20 mouse cellular contexts compared by ENCODE assay signal in genomic region chrX:75035162-75035561, GRCm38 (mm10). TPM values are rescaled to one million over a fixed set of nuclear protein-coding genes. Genes with fewer than 3 reads are reported as not detected.
DNase-seq lines count a peak whose midpoint lies in the region; ATAC-seq and TF ChIP-seq lines count a peak whose summit lies in the region.
"Had no signal": no experiment of that assay in that cellular context is flagged by ENCODE, and none has a peak within 500 bp of the region (broad histone marks: within the 10 kb centered on the region; RNA-seq: fewer than 3 reads in every experiment).

No protein-coding gene starts in this region.

- H3K9me3 ChIP-seq in hindbrain, postnatal 0 days (ENCODE audit: low read length), result no peaks in the 10 kb centered on the region
- H3K9me3 ChIP-seq in heart, embryonic 12.5 days (replicated peaks), result no peaks in the 10 kb centered on the region
- H3K9me3 ChIP-seq in forebrain, postnatal 0 days (ENCODE audit: low read length), result no peaks in the 10 kb centered on the region
- H3K9me3 ChIP-seq: embryonic facial prominence, embryonic 10.5 days; G1E; hindbrain, embryonic 15.5 days had no signal

- peaks cover 23% of the 10 kb centered on the region; the same call in 1 of the 2 replicates for H3K79me2 ChIP-seq in macrophage (ENCODE audit: inconsistent target)

- TF ChIP-seq CTCF in hindbrain, postnatal 0 days (IDR thresholded peaks at IDR 0.05; ENCODE audit: low read depth), result no peak
- no peak for TF ChIP-seq CTCF in forebrain, postnatal 0 days (IDR thresholded peaks at IDR 0.05; ENCODE audit: low read depth)

- no peaks in the 10 kb centered on the region for H3K27me3 ChIP-seq in hindbrain, postnatal 0 days (ENCODE audit: insufficient read depth, low read length)
- no peaks in the 10 kb centered on the region for H3K27me3 ChIP-seq in heart, embryonic 12.5 days (replicated peaks)
- no peaks in the 10 kb centered on the region for H3K27me3 ChIP-seq in forebrain, postnatal 0 days (ENCODE audit: insufficient read depth, low read length)
- H3K27me3 ChIP-seq: hindbrain, embryonic 15.5 days had no signal

- WGBS in macrophage (ENCODE audit: missing documents), result 48% methylated on average over 2 of the region's 2 CpGs
- 89% methylated on average over 2 of the region's 2 CpGs for WGBS in hindbrain, postnatal 0 days
- 85% methylated on average over 2 of the region's 2 CpGs for WGBS in heart, embryonic 12.5 days
- WGBS in forebrain, postnatal 0 days, result 98% methylated on average over 2 of the region's 2 CpGs

- H3K4me3 ChIP-seq in macrophage (ENCODE audit: inconsistent target), result no peak overlapping the region
- no peak overlapping the region for H3K4me3 ChIP-seq in hindbrain, postnatal 0 days (ENCODE audit: low read length)
- no peak overlapping the region for H3K4me3 ChIP-seq in heart, embryonic 12.5 days
- H3K4me3 ChIP-seq in forebrain, postnatal 0 days (ENCODE audit: low read depth, low read length), result no peak overlapping the region
- H3K4me3 ChIP-seq: embryonic facial prominence, embryonic 10.5 days; hindbrain, embryonic 15.5 days had no signal

- no peak overlapping the region for H3K4me2 ChIP-seq in hindbrain, postnatal 0 days (ENCODE audit: low read depth, low read length)
- no peak overlapping the region for H3K4me2 ChIP-seq in heart, embryonic 12.5 days
- H3K4me2 ChIP-seq in forebrain, postnatal 0 days (ENCODE audit: low read depth), result no peak overlapping the region
- H3K4me2 ChIP-seq: heart, embryonic 11.5 days; hindbrain, embryonic 15.5 days had no signal

- H3K4me1 ChIP-seq in hindbrain, postnatal 0 days (ENCODE audit: insufficient read depth, low read length), result no peaks in the 10 kb centered on the region
- H3K4me1 ChIP-seq in heart, embryonic 12.5 days (replicated peaks), result no peaks in the 10 kb centered on the region
- H3K4me1 ChIP-seq in forebrain, postnatal 0 days (ENCODE audit: insufficient read depth), result no peaks in the 10 kb centered on the region
- H3K4me1 ChIP-seq: embryonic facial prominence, embryonic 10.5 days; hindbrain, embryonic 15.5 days had no signal

- ATAC-seq in CD4-positive, CD25-positive, alpha-beta regulatory T cell, adult 4 months, result no peak
- no peak for ATAC-seq in hindbrain, postnatal 0 days
- no peak for ATAC-seq in heart, embryonic 12.5 days (ENCODE audit: insufficient number of reproducible peaks, low FRiP score)
- ATAC-seq in forebrain, postnatal 0 days, result no peak
- ATAC-seq: forebrain, embryonic 14.5 days; inflammation-experienced regulatory T-cells, adult 6 months had no signal

- peak; percentile 5 for DNase-seq in CD4-positive, CD25-positive, alpha-beta regulatory T cell, adult 2 months (ENCODE audit: low read depth, low spot score)
- peak; percentile 32 for DNase-seq in T-cell, adult 2 months (ENCODE audit: low spot score)
- DNase-seq in natural killer cell, adult 2 months (ENCODE audit: low spot score in 2 of 2), result peak; percentile 9 to 18
- no peak for DNase-seq in hindbrain, postnatal 0 days (ENCODE audit: low spot score)
- no peak for DNase-seq in forebrain, postnatal 0 days
- DNase-seq: adrenal gland, postnatal 14 days; cerebellum, adult 11-12 months; cerebellum, adult 9-11 months; cerebellum, postnatal 36 days; gastrocnemius, postnatal 36 days; heart, adult 18-20 months had no signal

- H3K36me3 ChIP-seq in macrophage (ENCODE audit: inconsistent target), result no peaks in the 10 kb centered on the region
- H3K36me3 ChIP-seq in hindbrain, postnatal 0 days (ENCODE audit: insufficient read depth, low read length), result no peaks in the 10 kb centered on the region
- H3K36me3 ChIP-seq in heart, embryonic 12.5 days, result no peaks in the 10 kb centered on the region
- H3K36me3 ChIP-seq in forebrain, postnatal 0 days (ENCODE audit: insufficient read depth), result no peaks in the 10 kb centered on the region
- H3K36me3 ChIP-seq: embryonic facial prominence, embryonic 10.5 days; G1E; hindbrain, embryonic 15.5 days had no signal

- H3K27ac ChIP-seq in macrophage, result peak overlapping the region; percentile 10; the same call in 1 of the 2 replicates
- H3K27ac ChIP-seq in hindbrain, postnatal 0 days, result no peak overlapping the region
- H3K27ac ChIP-seq in heart, embryonic 12.5 days (ENCODE audit: poor library complexity, severe bottlenecking), result no peak overlapping the region
- no peak overlapping the region for H3K27ac ChIP-seq in forebrain, postnatal 0 days (ENCODE audit: low read depth, low read length)
- H3K27ac ChIP-seq: embryonic facial prominence, embryonic 10.5 days; hindbrain, embryonic 15.5 days had no signal

- no peak overlapping the region for H3K9ac ChIP-seq in hindbrain, postnatal 0 days (replicated peaks; ENCODE audit: low read length)
- H3K9ac ChIP-seq in heart, embryonic 12.5 days, result no peak overlapping the region
- H3K9ac ChIP-seq in forebrain, postnatal 0 days, result no peak overlapping the region
- H3K9ac ChIP-seq: hindbrain, embryonic 15.5 days had no signal

RNA-seq across cellular contexts. Expression of gene Gab3, which starts 50.1 kb away (rescaled TPM):
- 10 to 100 TPM; 16.2 to 18.3 TPM for polyA plus RNA-seq in CD4-positive, CD25-positive, alpha-beta regulatory T cell, adult 4 months (2017; shearing (Covaris generic))
- 100 to 1,000 TPM in 1 of 26 experiments, 10 to 100 TPM in 18, 1 to 10 TPM in 7; 2.1 to 136 (median 34.4) TPM for total RNA-seq in macrophage (2018; cell fraction: chromatin; rRNA removed)
- total RNA-seq in macrophage (2018; cell fraction: cytosol; rRNA removed), result 10 to 100 TPM in 22 of 26 experiments, 1 to 10 TPM in 4; 5.4 to 33.8 (median 14.5) TPM
- total RNA-seq in macrophage (2018; cell fraction: nucleus; rRNA removed), result 100 to 1,000 TPM in 2 of 26 experiments, 10 to 100 TPM in 19, 1 to 10 TPM in 5; 3.3 to 113 (median 22.9) TPM
- 17.9 to 34.9 TPM (median 19.3 TPM) in 3 replicates for polyA plus RNA-seq in macrophage (2018)
- total RNA-seq in hindbrain, postnatal 0 days (2014; rRNA removed), result 2.3 and 7.9 TPM in 2 replicates
- polyA plus RNA-seq in hindbrain, postnatal 0 days (2015; fragmentation: Nextera tagmentation; extraction: Ambion mirVana), result 3.5 and 3.7 TPM in 2 replicates
- polyA plus RNA-seq in heart, embryonic 12.5 days (2016; fragmentation: Nextera tagmentation; extraction: Ambion mirVana), result 1.1 and 2.4 TPM in 2 replicates
- 2.1 and 2.8 TPM in 2 replicates for total RNA-seq in forebrain, postnatal 0 days (2014; rRNA removed)
- polyA plus RNA-seq in forebrain, postnatal 0 days (2015; fragmentation: Nextera tagmentation; extraction: Ambion mirVana), result 1.4 and 2.5 TPM in 2 replicates

Comparison
In these comparisons a context has a peak if more than half of its experiments do, and no peak if none do; other contexts are left out.
1. DNase-seq: peak in CD4-positive, CD25-positive, alpha-beta regulatory T cell, adult 2 months (single experiment), T-cell, adult 2 months (single experiment) and natural killer cell, adult 2 months (2 of 2); none in hindbrain, postnatal 0 days (single experiment) and forebrain, postnatal 0 days (single experiment).